Mouse (Mus musculus): Measurements from ENCODE around the gene Mettl26. TPM values are rescaled to one million over a fixed set of nuclear protein-coding genes. Genes with fewer than 3 reads are reported as not detected.

Gene Mettl26
- polyA plus RNA-seq, 1 experiment from 2014 or later = 81.5 TPM

- no peaks in the 10 kb centered on the region for H3K9me3 ChIP-seq (replicated peaks)
- H3K4me1 ChIP-seq = peaks cover 75% of the 10 kb centered on the region
- 55% methylated on average over 21 of the region's 21 CpGs for WGBS
- peak overlapping the region; percentile 100 for H3K27ac ChIP-seq
- H3K4me3 ChIP-seq (replicated peaks) = peak overlapping the region; percentile 64
- H3K9ac ChIP-seq = peak overlapping the region; percentile 73
- peaks cover 51% of the 10 kb centered on the region for H3K36me3 ChIP-seq
- no peaks in the 10 kb centered on the region for H3K27me3 ChIP-seq
- peak overlapping the region; percentile 95 for H3K4me2 ChIP-seq
- ATAC-seq (replicated peaks; ENCODE audit: low FRiP score) = no peak
Measured at GRCm38 (mm10) chr17:25831451-25832281, 43.2 kb upstream of the Mettl26 start.

- Histone ChIP-seq H3K4me2 (peak overlapping the region; percentile 95), H3K36me3 (peaks cover 42% of the 10 kb centered on the region), H3K9ac (peak overlapping the region; percentile 73), H3K27ac (peak overlapping the region; percentile 100), H3K9me3 (replicated peaks) (no peaks in the 10 kb centered on the region), H3K4me3 (replicated peaks) (peak overlapping the region; percentile 64), H3K27me3 (no peaks in the 10 kb centered on the region), H3K4me1 (peaks cover 82% of the 10 kb centered on the region)
- WGBS = under 1% methylated on average over 76 of the region's 77 CpGs
- ATAC-seq (replicated peaks; ENCODE audit: low FRiP score) = peak; percentile 89
Measured at GRCm38 (mm10) chr17:25832436-25833290, 42.2 kb upstream of the Mettl26 start.

GRCm38 (mm10) chr17:25833291-25833663 is 41.6 kb upstream of the Mettl26 start, which contains the start of gene Stub1:
Gene Stub1, minus strand, starts transcription at chr17:25833404.
- peak; percentile 69 for ATAC-seq (replicated peaks; ENCODE audit: low FRiP score)
- peaks cover 43% of the 10 kb centered on the region for H3K36me3 ChIP-seq
- H3K27me3 ChIP-seq = no peaks in the 10 kb centered on the region
- peak within 1 kb of the TSS; percentile 64 for H3K4me3 ChIP-seq (replicated peaks)
- H3K4me2 ChIP-seq = peak within 1 kb of the TSS; percentile 95
- WGBS = under 1% methylated on average over 24 of the region's 24 CpGs
- no peaks in the 10 kb centered on the region for H3K9me3 ChIP-seq (replicated peaks)
- peak within 1 kb of the TSS; percentile 100 for H3K27ac ChIP-seq
- peaks cover 82% of the 10 kb centered on the region for H3K4me1 ChIP-seq
- H3K9ac ChIP-seq = peak within 1 kb of the TSS; percentile 73

GRCm38 (mm10) chr17:25833961-25834594 is 40.8 kb upstream of the Mettl26 start:
- Histone ChIP-seq H3K4me3 (replicated peaks) (peak overlapping the region; percentile 64), H3K4me1 (peaks cover 82% of the 10 kb centered on the region), H3K27ac (peak overlapping the region; percentile 100), H3K9me3 (replicated peaks) (no peaks in the 10 kb centered on the region), H3K9ac (peak overlapping the region; percentile 73), H3K36me3 (peaks cover 49% of the 10 kb centered on the region), H3K4me2 (peak overlapping the region; percentile 95), H3K27me3 (no peaks in the 10 kb centered on the region)
- no peak for ATAC-seq (replicated peaks; ENCODE audit: low FRiP score)
- 11% methylated on average over 6 of the region's 6 CpGs for WGBS

- Histone ChIP-seq H3K27me3 (no peaks in the 10 kb centered on the region), H3K9me3 (replicated peaks) (no peaks in the 10 kb centered on the region), H3K36me3 (peaks cover 56% of the 10 kb centered on the region), H3K4me2 (peak overlapping the region; percentile 95), H3K4me3 (replicated peaks) (peak overlapping the region; percentile 64), H3K9ac (peak overlapping the region; percentile 73), H3K27ac (peak overlapping the region; percentile 100), H3K4me1 (peaks cover 77% of the 10 kb centered on the region)
- 83% methylated on average over 12 of the region's 12 CpGs for WGBS
- ATAC-seq (replicated peaks; ENCODE audit: low FRiP score) = no peak
Measured at GRCm38 (mm10) chr17:25834595-25835222, 40.2 kb upstream of the Mettl26 start.

GRCm38 (mm10) chr17:25835301-25835700 is 39.6 kb upstream of the Mettl26 start:
- peaks cover 74% of the 10 kb centered on the region for H3K4me1 ChIP-seq
- no peak overlapping the region for H3K9ac ChIP-seq
- peak overlapping the region; percentile 95 for H3K4me2 ChIP-seq
- WGBS = 90% methylated on average over 7 of the region's 7 CpGs
- no peaks in the 10 kb centered on the region for H3K27me3 ChIP-seq
- ATAC-seq (replicated peaks; ENCODE audit: low FRiP score) = no peak
- H3K36me3 ChIP-seq = peaks cover 56% of the 10 kb centered on the region
- H3K27ac ChIP-seq = no peak overlapping the region
- H3K9me3 ChIP-seq (replicated peaks) = no peaks in the 10 kb centered on the region
- H3K4me3 ChIP-seq (replicated peaks) = 0 out of 2 replicates have a peak overlapping the region, but pooled peaks have one; percentile 64

- peaks cover 56% of the 10 kb centered on the region for H3K36me3 ChIP-seq
- ATAC-seq (replicated peaks; ENCODE audit: low FRiP score) = no peak
Measured at GRCm38 (mm10) chr17:25835816-25836215, 39.1 kb upstream of the Mettl26 start.

GRCm38 (mm10) chr17:25836397-25837075 is 38.3 kb upstream of the Mettl26 start:
- Histone ChIP-seq H3K4me1 (peaks cover 63% of the 10 kb centered on the region), H3K4me2 (peak overlapping the region; percentile 95), H3K9me3 (replicated peaks) (no peaks in the 10 kb centered on the region), H3K4me3 (replicated peaks) (peak overlapping the region; percentile 42), H3K9ac (peak overlapping the region; percentile 42), H3K27me3 (no peaks in the 10 kb centered on the region), H3K36me3 (peaks cover 56% of the 10 kb centered on the region), H3K27ac (peak overlapping the region; percentile 85)
- ATAC-seq (replicated peaks; ENCODE audit: low FRiP score) = no peak; the same call in 1 of the 2 replicates
- WGBS = 18% methylated on average over 23 of the region's 23 CpGs

More at GRCm38 (mm10) chr17:25835816-25836215, 39.1 kb upstream of the Mettl26 start:
- Histone ChIP-seq H3K4me2 (peak overlapping the region; percentile 95), H3K4me3 (replicated peaks) (peak overlapping the region; percentile 42; the same call in 1 of the 2 replicates), H3K4me1 (peaks cover 70% of the 10 kb centered on the region), H3K9me3 (replicated peaks) (no peaks in the 10 kb centered on the region), H3K9ac (peak overlapping the region; percentile 42; the same call in 1 of the 2 replicates), H3K27ac (peak overlapping the region; percentile 85), H3K27me3 (no peaks in the 10 kb centered on the region)
- WGBS = 91% methylated on average over 16 of the region's 16 CpGs

GRCm38 (mm10) chr17:25837076-25837410 is 37.8 kb upstream of the Mettl26 start, which contains the start of gene Rhbdl1:
Gene Rhbdl1, minus strand, starts transcription at chr17:25837295.
- Histone ChIP-seq H3K9me3 (replicated peaks) (no peaks in the 10 kb centered on the region), H3K4me1 (peaks cover 58% of the 10 kb centered on the region), H3K4me2 (peak within 1 kb of the TSS; percentile 95), H3K27ac (peak within 1 kb of the TSS; percentile 85), H3K36me3 (peaks cover 57% of the 10 kb centered on the region), H3K9ac (peak within 1 kb of the TSS; percentile 42), H3K4me3 (replicated peaks) (peak within 1 kb of the TSS; percentile 42), H3K27me3 (no peaks in the 10 kb centered on the region)
- ATAC-seq (replicated peaks; ENCODE audit: low FRiP score) = 0 out of 2 replicates have a peak, but pooled peaks have one; percentile 34
- WGBS = 2% methylated on average over 29 of the region's 29 CpGs

- Histone ChIP-seq H3K4me2 (peak overlapping the region; percentile 95), H3K4me1 (peaks cover 57% of the 10 kb centered on the region), H3K27me3 (no peaks in the 10 kb centered on the region), H3K36me3 (peaks cover 62% of the 10 kb centered on the region), H3K9me3 (replicated peaks) (no peaks in the 10 kb centered on the region), H3K9ac (no peak overlapping the region), H3K4me3 (replicated peaks) (peak overlapping the region; percentile 42), H3K27ac (peak overlapping the region; percentile 85)
- ATAC-seq (replicated peaks; ENCODE audit: low FRiP score) = no peak
- WGBS = 52% methylated on average over 3 of the region's 3 CpGs
Measured at GRCm38 (mm10) chr17:25837533-25837932, 37.3 kb upstream of the Mettl26 start.

Measured in kidney, embryonic 15.5 days (tissue).